Mouse (Mus musculus): ENCODE results near the gene Dock8.

DNA sequence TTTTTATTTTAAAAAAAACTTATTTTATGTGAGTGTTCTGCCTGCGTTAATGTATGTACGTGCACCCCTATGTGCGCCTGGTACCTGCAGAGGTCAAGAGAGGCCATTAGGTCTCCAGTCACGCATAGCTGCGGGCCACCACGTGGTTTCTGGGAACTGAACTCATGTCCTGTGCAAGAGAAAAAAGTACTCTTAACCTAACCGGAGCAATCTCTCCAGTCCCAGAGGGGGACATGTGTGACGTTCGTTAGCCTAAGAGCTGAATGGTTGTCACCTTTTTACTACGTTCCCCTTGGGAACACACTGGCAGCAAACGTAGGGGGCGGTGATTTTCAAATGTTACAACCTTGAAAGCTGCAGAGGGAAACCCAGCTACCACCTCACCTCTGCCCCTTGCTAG is 207.6 kb downstream of the Dock8 start:
- TF ChIP-seq GATA1 (IDR thresholded peaks at IDR 0.05; ENCODE audit: low read length) (no peak), TAL1 (IDR thresholded peaks at IDR 0.05; ENCODE audit: low read length) (no peak)

Data from erythroblast, embryonic 14.5 days (primary cell).